Mouse (Mus musculus): ENCODE data around the gene Sycp2.

The Sycp2 gene
- long read RNA-seq, experiment 1, partial matches to known transcripts, result 0 of 1 reads
- long read RNA-seq, experiment 1, other reads (novel, unspliced or antisense), result 1 of 1 reads
- long read RNA-seq, experiment 2, result 0 reads

GRCm38 (mm10) chr2:178407053-178407815, at the start of gene Sycp2:
Gene Sycp2 (minus strand): TSS chr2:178407685.
- intact Hi-C loops (cut with DNase I), result no loop called here

GRCm38 (mm10) chr2:178454664-178455516, 47.4 kb upstream of the Sycp2 start:
- intact Hi-C loops (cut with DNase I), result no loop called here

GRCm38 (mm10) chr2:178450961-178451360, 43.5 kb upstream of the Sycp2 start:
- intact Hi-C loops (cut with DNase I), result no loop called here

- intact Hi-C loops (cut with DNase I), result no loop called here
These were observed 42.8 kb upstream of the Sycp2 start for GRCm38 (mm10) chr2:178450236-178450635.

- intact Hi-C loops (cut with DNase I), result no loop called here
These were observed 41.9 kb upstream of the Sycp2 start for GRCm38 (mm10) chr2:178449386-178449785.

GRCm38 (mm10) chr2:178437311-178437710, 29.8 kb upstream of the Sycp2 start:
- intact Hi-C loops (cut with DNase I), result no loop called here

- intact Hi-C loops (cut with DNase I), result no loop called here
These were observed 26.4 kb upstream of the Sycp2 start for GRCm38 (mm10) chr2:178433903-178434302.

- intact Hi-C loops (cut with DNase I), result no loop called here
These were observed 26.0 kb upstream of the Sycp2 start for GRCm38 (mm10) chr2:178433495-178433894.

GRCm38 (mm10) chr2:178430231-178430630, 22.7 kb upstream of the Sycp2 start, which contains the start of gene Cdh26:
Gene Cdh26 (plus strand): TSS chr2:178430531.
- intact Hi-C loops (cut with DNase I), result no loop called here

GRCm38 (mm10) chr2:178429426-178429825, 21.9 kb upstream of the Sycp2 start:
- intact Hi-C loops (cut with DNase I), result no loop called here

GRCm38 (mm10) chr2:178428676-178429075, 21.2 kb upstream of the Sycp2 start:
- intact Hi-C loops (cut with DNase I), result no loop called here

- intact Hi-C loops (cut with DNase I), result no loop called here
These were observed 20.7 kb upstream of the Sycp2 start for GRCm38 (mm10) chr2:178428183-178428582.

- intact Hi-C loops (cut with DNase I), result no loop called here
These were observed 19.7 kb upstream of the Sycp2 start for GRCm38 (mm10) chr2:178427181-178427580.

- intact Hi-C loops (cut with DNase I), result no loop called here
These were observed 18.7 kb upstream of the Sycp2 start for GRCm38 (mm10) chr2:178426229-178426628.

- intact Hi-C loops (cut with DNase I), result no loop called here
These were observed 15.7 kb upstream of the Sycp2 start for GRCm38 (mm10) chr2:178423223-178423622.

- intact Hi-C loops (cut with DNase I), result no loop called here
These were observed 14.7 kb upstream of the Sycp2 start for GRCm38 (mm10) chr2:178422186-178422585.

GRCm38 (mm10) chr2:178421603-178422002, 14.1 kb upstream of the Sycp2 start:
- intact Hi-C loops (cut with DNase I), result no loop called here

- intact Hi-C loops (cut with DNase I), result no loop called here
These were observed 13.1 kb upstream of the Sycp2 start for GRCm38 (mm10) chr2:178420576-178420975.

GRCm38 (mm10) chr2:178416970-178417369, 9.5 kb upstream of the Sycp2 start:
- intact Hi-C loops (cut with DNase I), result no loop called here

- intact Hi-C loops (cut with DNase I), result no loop called here
These were observed 8.9 kb upstream of the Sycp2 start for GRCm38 (mm10) chr2:178416427-178416826.

GRCm38 (mm10) chr2:178415150-178415448, 7.6 kb upstream of the Sycp2 start:
- intact Hi-C loops (cut with DNase I), result no loop called here

All from adrenal gland (tissue).